Mouse (Mus musculus) left cerebral cortex, adult 2 months (tissue): Measurements from ENCODE around the gene Gskip. TPM values are rescaled to one million over a fixed set of nuclear protein-coding genes. Genes with fewer than 3 reads are reported as not detected.
A peak's percentile ranks its signal among the peaks of the same experiment; 100 is the strongest.

Experiments
- DNase-seq, 2 experiments: peaks; one replicate each; pipeline ENCODE4 v3.0.0; 2021 to 2022; ENCODE audit warnings: low spot score in 2 of 2, mixed read lengths in 1 of 2; ENCODE audit errors: extremely low spot score in 1 of 2
- H3K27ac ChIP-seq: fragments of 200-600 bp; 2 replicates; pipeline ENCODE4 v1.8.1; 2022
- H3K4me3 ChIP-seq: fragments of 200-600 bp; 2 replicates; pipeline ENCODE4 v1.8.1; 2022
- CTCF ChIP-seq: fragments of 200-600 bp; IDR thresholded peaks from 2 replicates; pipeline ENCODE4 v1.8.1; 2022; ENCODE audit warnings: antibody characterized with exemption, mild to moderate bottlenecking, moderate library complexity
- intact Hi-C: fragments of 180-260 bp; cut with DNase I; formaldehyde crosslinking; loops from one replicate; pipeline ENCODE4 v1.15.1; 2025
- total RNA-seq, 2 experiments: library from RNA; stranded (reverse); gene quantifications; 2 replicates each; pipeline ENCODE4 v1.2.3; 2021

Gene Gskip
- total RNA-seq, 2 experiments from 2014 or later = 26.0 to 26.2 TPM

DNA sequence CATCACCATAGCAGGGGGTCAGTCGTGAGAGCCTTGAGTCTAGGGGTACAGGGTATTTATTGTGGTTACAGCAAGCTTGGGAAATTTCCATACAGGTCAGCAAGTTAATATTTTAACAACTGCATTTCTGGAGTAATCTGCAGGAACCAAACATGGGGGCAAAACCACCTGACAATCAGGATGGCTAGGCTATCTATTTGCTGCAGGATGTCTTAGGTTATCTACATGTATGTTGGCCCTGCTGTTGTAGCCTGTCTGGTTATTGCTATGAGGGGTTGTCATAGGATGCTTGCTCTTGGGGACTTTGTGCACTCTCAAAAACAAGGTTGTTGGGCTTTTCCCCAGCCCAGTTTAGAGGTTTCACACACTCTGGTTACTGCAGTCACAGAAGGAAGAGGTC lies 40.0 kb downstream of the Gskip start:
- H3K4me3 ChIP-seq = no peak overlapping the region
- H3K27ac ChIP-seq = no peak overlapping the region
- TF ChIP-seq CTCF = no peak
- no peak for DNase-seq
- intact Hi-C loops = loop anchor here (5.0 kb wide), 3 partner anchors 37 to 292 kb away; partner anchors contain the start of gene Atg2b

DNA sequence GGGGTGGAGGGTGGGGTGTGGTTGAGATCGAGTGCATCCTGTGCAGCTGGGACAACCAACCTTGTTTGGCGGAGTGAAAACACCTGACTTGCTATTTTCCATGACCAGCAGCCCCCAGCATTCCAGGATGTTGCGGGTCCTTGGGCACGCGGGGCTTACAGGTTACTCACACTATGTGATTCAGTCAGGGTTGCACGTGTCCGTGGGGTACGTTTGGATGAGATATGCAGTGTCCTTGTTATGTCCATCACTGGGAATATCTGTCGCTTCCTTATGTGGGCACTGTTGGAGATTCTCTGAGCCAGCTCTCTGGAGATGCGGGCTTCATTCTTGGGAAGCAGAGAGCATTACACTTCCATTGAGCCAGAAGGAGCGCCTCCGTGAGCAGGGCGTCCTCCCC lies 41.1 kb downstream of the Gskip start:
- no peak for DNase-seq
- no peak for TF ChIP-seq CTCF
- Histone ChIP-seq H3K4me3 (no peak overlapping the region), H3K27ac (no peak overlapping the region)
- intact Hi-C loops = no loop called here

DNA sequence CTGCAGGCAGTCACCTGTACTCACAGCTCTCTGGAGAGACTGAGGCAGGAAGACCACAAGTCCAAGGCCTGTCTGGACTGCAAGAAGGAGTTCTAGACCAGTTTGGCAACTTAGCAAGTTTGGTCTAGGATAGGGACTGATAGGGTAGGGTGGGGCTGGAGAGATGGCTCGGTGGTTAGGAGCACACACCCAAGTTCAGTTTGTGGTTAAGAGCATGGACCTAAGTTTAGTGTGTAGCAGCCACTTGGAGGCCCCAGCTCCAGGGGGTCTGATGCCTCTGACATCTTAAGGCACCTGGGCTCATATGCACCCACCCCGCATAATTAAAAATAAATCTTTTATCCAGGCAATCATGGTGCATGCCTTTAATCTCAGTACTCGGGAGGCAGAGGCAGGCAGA lies 42.6 kb downstream of the Gskip start:
- no peak overlapping the region for H3K27ac ChIP-seq
- no peak for DNase-seq
- no peak for TF ChIP-seq CTCF
- H3K4me3 ChIP-seq = no peak overlapping the region
- intact Hi-C loops = no loop called here

DNA sequence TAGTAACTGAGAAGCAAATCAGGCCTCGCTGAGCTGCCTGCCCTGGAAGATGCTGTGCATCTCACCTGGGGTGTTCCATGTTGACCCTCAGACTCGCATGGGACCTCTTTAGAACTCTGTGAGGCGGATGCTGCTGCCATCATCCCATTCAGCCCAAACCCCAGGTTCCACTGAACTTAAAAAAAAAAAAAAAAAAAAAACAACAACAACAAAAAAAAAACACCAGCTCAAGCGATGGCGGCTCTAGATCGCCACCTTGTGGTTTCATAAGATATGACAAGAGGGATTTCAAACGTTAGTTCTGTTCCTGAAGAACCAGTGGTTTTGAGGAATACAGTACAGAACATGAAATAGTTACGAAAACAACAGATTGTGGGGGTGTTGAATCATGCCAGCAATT lies 43.3 kb downstream of the Gskip start:
- TF ChIP-seq CTCF = peak; percentile 82
- no peak overlapping the region for H3K4me3 ChIP-seq
- H3K27ac ChIP-seq = no peak overlapping the region
- DNase-seq = peak; percentile 22 to 23
- intact Hi-C loops = no loop called here

DNA sequence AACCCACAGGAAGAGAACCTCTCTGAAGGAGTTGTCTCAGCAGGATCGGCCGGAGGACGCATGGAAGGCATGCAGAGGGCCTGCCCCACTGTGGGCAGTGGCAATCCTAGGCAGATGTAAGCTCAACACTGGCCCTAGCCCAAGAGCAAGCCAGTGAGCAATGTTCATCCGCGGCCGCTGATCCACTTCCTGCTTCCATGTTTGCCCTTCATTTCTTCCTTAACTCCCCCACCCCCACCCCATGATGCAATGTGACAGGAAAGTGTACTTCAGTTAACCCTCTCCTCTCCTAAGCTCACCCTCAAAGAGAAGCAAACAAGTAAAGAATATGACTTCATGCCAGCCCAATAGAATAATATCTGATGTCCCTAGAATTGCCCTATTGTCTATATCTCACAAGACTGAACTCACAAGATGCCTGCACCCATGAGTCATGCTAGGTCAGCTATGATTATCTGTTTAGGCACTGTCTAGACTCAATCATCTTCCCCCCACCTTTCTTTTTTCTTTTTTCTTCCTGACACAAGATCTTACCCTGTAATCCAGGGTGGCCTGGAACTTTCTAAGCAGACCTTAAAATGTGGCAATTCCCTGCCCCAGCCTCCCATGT lies 46.3 kb downstream of the Gskip start:
- Histone ChIP-seq H3K27ac (no peak overlapping the region), H3K4me3 (no peak overlapping the region)
- intact Hi-C loops = no loop called here
- DNase-seq = no peak
- no peak for TF ChIP-seq CTCF

DNA sequence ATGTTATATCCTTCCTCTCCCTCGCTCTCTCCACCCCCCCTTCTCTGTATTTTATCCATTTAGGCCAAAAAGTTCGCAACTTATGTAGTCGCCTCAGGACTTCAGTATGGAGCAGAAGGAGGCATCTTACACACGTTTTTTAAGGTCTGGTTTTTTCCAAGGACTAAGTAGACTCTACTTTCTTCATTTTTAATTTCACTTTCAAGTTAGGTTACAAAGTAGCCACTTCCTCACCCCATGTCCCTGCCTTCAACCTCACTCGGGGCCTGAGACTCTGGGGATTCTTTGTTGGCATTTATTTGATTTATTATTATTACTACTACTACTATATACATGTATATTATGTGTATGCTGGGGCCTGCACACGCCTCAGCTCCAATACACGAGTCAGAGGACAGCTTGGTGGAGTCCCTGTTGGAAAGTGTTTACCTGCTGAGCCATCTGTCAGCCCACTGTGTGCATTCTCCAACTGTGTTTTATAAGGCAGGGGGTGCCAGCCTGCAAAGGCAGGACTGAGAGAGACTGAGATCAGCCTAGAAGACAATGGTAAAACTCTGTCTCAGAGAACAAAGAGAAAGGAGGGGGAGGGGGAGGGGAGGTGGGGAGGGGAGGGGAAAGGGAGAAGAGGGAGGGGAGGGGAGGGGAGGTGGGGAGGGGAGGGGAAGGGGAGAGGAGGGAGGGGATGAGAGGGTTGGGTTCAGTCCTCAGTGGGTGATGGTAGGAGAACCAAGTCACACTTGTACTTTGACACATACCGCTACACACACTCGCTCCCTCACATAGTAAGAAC lies 48.9 kb downstream of the Gskip start:
- TF ChIP-seq CTCF = no peak
- DNase-seq = no peak
- Histone ChIP-seq H3K4me3 (no peak overlapping the region), H3K27ac (no peak overlapping the region)
- intact Hi-C loops = no loop called here

DNA sequence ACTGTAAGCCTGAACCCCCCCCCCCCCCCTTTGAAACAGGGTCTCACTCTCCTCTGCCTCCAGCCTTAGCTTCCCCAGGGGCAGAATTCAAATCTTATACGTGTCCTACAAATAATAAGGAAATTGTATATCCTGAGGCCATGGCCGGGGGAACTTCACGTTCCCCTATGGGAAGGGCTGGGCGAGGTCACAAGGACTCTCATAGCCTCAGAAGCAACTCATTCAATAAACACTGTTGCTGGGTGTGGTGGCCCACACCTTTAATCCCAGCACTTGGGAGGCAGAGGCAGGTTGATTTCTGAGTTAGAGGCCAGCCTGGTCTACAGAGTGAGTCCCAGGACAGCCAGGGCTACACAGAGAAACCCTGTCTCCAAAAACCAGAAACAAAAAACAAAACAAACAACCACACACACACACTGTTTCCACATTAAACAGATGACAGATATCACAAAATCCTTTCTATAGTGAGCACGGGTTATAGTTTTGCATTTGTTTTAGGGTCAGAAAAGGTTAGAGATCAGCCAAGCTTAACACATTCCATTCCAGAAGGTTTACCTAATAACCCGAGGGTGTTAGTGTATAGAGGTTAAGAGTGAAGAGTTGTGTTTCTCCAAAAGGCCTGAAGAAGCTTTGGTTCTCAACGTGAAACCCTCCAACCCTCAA lies 50.7 kb downstream of the Gskip start:
- no peak for TF ChIP-seq CTCF
- Histone ChIP-seq H3K4me3 (no peak overlapping the region), H3K27ac (no peak overlapping the region)
- intact Hi-C loops = no loop called here
- DNase-seq = no peak

DNA sequence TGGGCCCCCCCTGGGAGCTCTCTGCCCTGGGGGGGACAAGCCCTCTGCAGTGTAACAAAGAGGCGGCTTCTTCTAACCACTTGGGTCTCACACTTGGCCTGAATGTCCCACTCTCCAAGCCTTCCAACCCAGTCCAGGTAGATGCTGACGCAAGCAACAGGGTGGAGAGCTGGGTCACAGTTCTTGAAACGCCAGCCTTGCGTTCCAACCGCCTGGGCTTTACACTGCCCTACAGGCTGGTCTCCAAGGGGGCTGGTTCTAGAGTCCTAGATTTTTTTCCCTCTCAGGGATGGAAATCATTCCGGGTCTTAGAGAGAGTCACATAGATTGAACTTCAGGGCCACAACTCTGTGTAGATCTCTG lies 51.2 kb downstream of the Gskip start:
- TF ChIP-seq CTCF = no peak
- intact Hi-C loops = no loop called here
- no peak for DNase-seq
- Histone ChIP-seq H3K4me3 (no peak overlapping the region), H3K27ac (no peak overlapping the region)

DNA sequence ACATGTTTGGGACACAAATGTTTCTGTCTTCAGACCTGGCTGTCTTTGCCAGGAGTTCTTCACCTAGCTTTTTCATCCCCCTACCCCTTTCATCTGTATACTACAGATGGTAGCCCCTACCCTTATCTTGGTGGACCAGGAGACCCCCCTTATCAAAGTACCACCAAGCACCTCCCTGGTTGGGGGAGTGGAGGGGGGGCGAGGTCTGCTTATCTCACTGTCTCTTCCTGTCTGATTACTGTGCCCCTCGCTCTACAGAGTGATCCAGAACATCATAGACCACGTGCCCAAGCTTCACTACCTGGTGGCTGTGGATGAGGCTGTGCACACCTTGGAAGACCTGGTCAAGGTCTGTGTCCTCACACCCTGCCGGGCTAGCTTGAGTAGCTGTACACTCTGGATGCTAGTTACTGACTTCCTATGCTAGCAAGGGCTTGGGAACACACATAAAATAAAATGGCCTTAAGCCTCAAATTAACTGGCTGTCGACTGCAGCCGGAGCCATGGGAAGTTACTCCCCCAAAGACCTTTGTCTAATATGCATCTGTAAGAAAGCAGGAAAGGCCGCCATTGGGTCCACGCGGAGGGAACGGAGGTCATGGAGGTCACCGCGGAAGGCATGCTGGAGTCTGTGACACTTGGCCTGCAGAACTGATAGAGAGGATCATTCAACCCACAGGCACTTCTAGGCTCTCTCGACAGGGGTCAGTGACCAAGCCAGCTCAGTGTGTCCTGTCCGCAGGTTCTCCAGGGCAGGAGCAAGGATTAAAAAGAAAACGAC lies 53.9 kb downstream of the Gskip start:
- no peak overlapping the region for H3K27ac ChIP-seq
- intact Hi-C loops = no loop called here
- H3K4me3 ChIP-seq = no peak overlapping the region
- no peak for TF ChIP-seq CTCF
- DNase-seq = no peak

DNA sequence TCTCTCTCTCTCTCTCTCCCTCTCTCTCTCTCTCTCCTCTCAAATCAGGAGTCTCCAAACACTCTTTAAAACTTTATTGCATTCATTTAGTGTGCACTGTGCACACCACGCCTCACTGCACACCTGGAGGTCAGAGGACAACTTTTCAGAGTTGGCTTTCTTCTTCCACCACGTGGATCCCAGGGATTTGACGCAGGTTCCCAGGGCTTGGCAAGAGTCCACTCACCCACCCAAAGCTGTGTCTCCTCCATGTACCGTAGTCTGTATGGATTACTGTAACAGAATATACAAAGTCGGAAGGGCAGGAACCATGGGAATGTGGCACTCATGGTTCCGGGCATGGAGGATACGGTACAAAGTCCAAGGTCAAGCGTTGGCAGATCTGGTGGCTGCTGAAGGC lies 55.0 kb downstream of the Gskip start:
- H3K4me3 ChIP-seq = no peak overlapping the region
- no peak overlapping the region for H3K27ac ChIP-seq
- TF ChIP-seq CTCF = no peak
- no peak for DNase-seq
- intact Hi-C loops = no loop called here

DNA sequence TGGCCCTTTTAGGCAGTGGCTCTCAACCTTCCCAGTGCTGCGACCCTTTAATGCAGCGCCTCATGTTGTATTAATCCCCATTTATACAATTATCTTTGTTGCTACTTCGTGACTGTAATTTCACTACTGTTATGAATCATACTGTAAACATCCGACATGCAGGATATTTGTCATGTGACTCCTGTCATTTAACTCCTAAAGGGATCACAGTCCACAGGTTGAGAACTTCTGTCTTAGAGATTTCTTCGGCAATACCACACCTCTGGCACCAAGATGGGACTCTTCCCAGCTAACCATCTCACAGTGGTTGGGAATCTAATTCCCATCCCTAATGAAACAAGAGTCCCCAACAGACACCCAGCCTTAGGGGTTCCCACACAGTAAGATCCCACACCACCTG lies 63.5 kb downstream of the Gskip start:
- no peak overlapping the region for H3K4me3 ChIP-seq
- TF ChIP-seq CTCF = no peak
- no peak overlapping the region for H3K27ac ChIP-seq
- DNase-seq = no peak
- intact Hi-C loops = no loop called here

Other genes starting within 250 kb of the Gskip start
- 10 to 100 TPM; 81.5 to 88.0 TPM for gene D430019H16Rik, start 231.0 kb upstream of the Gskip start, total RNA-seq
- gene Bdkrb2, start 121.6 kb upstream of the Gskip start, total RNA-seq = under 1 TPM; 0.40 to 0.45 TPM
- not detected for gene Bdkrb1, start 81.7 kb upstream of the Gskip start, total RNA-seq
- 10 to 100 TPM; 50.1 to 50.3 TPM for gene Atg2b, start 382 bp downstream of the Gskip start, total RNA-seq
- gene Ak7, start 21.1 kb downstream of the Gskip start, total RNA-seq = under 1 TPM; 0.25 to 0.68 TPM
- 100 to 1,000 TPM; 142 to 162 TPM for gene Papola, start 99.9 kb downstream of the Gskip start, total RNA-seq